Mouse (Mus musculus): ENCODE results near the gene Nhej1.
A peak's percentile ranks its signal among the peaks of the same experiment; 100 is the strongest.

DNA sequence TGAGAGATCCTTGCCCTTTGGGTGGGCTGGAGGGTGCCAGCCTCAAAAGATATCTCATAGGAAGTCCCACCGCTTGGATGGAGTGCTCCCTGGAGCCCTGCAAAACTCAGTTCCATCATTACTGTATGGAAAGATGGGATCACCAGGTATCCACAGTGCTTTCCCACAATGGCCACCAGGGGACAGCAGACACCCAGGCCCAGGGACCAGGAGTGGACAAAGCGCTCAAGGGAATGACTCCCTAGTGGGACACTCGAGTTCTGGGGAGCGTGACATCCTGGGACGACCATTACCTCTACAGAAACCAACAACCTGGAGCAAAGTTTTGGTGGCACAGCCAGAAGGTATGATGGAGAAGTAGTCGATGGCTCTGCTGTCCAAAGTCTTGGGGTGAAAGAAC is 198.3 kb downstream of the Nhej1 start:
- TF ChIP-seq CTCF (IDR thresholded peaks at IDR 0.05; ENCODE audit: borderline replicate concordance, insufficient read depth, low read depth, low read length) (peak; percentile 82), POLR2A (IDR thresholded peaks at IDR 0.05; ENCODE audit: borderline replicate concordance, insufficient read depth, low read length) (no peak)

All from cerebellum, adult 2 months (tissue).